Mouse (Mus musculus) testis, adult 2 months (tissue): Measurements from ENCODE around the gene Frmd4a.

ENCODE experiments used
- CTCF ChIP-seq: fragments of 200-500 bp; IDR thresholded peaks from 2 replicates; pipeline ENCODE4 v1.5.1; 2012; ENCODE audit warnings: low read depth, mild to moderate bottlenecking, inconsistent platforms, low read length, moderate library complexity; ENCODE audit not compliant: control insufficient read depth, insufficient read depth, insufficient replicate concordance
- POLR2A ChIP-seq: fragments of 200-500 bp; IDR thresholded peaks from 2 replicates; pipeline ENCODE4 v1.6.1; 2012; ENCODE audit warnings: low read depth, mild to moderate bottlenecking, inconsistent platforms, low read length, moderate library complexity; ENCODE audit not compliant: control insufficient read depth

DNA sequence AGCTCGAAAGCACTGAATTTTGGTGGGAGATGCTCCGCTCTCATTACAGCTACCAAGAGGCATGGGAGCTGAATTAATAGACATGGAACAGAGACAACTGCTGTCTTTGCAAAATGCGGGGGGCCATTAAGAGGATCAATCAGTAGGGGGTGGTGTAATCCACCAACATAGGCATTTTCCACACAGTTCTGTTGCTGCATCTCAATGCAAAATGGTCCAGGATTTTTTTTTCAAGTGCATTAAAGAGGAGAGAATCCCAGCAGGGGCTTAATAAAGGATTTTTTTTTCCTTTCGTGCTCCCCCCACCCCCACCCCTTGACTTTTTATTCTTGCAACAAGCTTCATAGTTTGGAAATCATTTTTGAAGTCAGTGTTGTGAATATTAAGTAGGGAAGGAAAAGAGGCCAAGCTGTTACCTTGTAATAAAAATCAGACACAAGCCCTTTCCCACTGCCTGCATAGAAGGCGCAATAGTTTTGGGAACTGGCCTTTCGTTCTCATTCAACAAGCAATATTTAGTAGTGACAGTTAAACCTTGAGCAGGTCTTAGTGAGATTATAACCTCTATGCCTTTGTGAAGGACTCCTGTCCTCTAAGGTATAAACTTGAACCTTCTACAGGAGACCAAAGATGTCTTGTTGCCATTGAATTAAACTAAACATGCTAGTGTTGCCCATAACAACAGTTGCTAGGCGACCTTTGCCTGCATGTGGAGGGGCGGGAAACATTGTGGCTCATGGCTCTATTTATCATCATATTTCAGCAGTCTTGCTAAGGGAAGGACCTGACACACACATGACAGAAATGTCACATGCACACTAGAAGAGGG lies 81.6 kb downstream of the Frmd4a start:
- TF ChIP-seq CTCF (no peak), POLR2A (no peak)
